Mouse (Mus musculus) MEL (cell line): ENCODE measurements around the gene Iqcd. TPM values are rescaled to one million over a fixed set of nuclear protein-coding genes. Genes with fewer than 3 reads are reported as not detected.

Source experiments
- DNase-seq: peaks from one replicate; pipeline ENCODE4 v3.0.0; 2011; ENCODE audit warnings: low read depth, low spot score
- H3K27ac ChIP-seq: 2 replicates; pipeline ENCODE4 v1.5.1; 2012; ENCODE audit warnings: low read depth, mild to moderate bottlenecking, control low read depth, low read length, moderate library complexity; ENCODE audit not compliant: control insufficient read depth
- H3K27me3 ChIP-seq, 2 experiments: fragments of 150-350 bp in 1 of 2; sonication (generic) in 1 of 2; 2 replicates each; pipeline ENCODE4 v1.6.1; 2012; ENCODE audit warnings: low read length in 2 of 2, mild to moderate bottlenecking in 2 of 2, improper control_type of control experiment in 1 of 2, moderate library complexity in 1 of 2; ENCODE audit not compliant: insufficient read depth in 2 of 2, control insufficient read depth in 1 of 2
- H3K36me3 ChIP-seq, 2 experiments: 2 replicates each; pipeline ENCODE4 v1.6.1; 2012 to 2014; ENCODE audit warnings: low read length in 2 of 2, improper control_type of control experiment in 1 of 2, inconsistent platforms in 1 of 2, mild to moderate bottlenecking in 1 of 2; ENCODE audit not compliant: insufficient read depth in 2 of 2, control insufficient read depth in 1 of 2
- H3K4me1 ChIP-seq, 2 experiments: fragments of 150-350 bp in 1 of 2; sonication (generic) in 1 of 2; 2 replicates each; pipeline ENCODE4 v1.6.1; 2012; ENCODE audit warnings: low read length in 2 of 2, improper control_type of control experiment in 1 of 2, mild to moderate bottlenecking in 1 of 2; ENCODE audit not compliant: insufficient read depth in 2 of 2, control insufficient read depth in 1 of 2
- H3K4me3 ChIP-seq, 2 experiments: fragments of 150-350 bp in 1 of 2; sonication (generic) in 1 of 2; 2 replicates each; pipeline ENCODE4 v1.5.1; 2012; ENCODE audit warnings: low read depth in 2 of 2, low read length in 2 of 2, mild to moderate bottlenecking in 2 of 2, moderate library complexity in 2 of 2, control low read depth in 1 of 2, improper control_type of control experiment in 1 of 2; ENCODE audit not compliant: control insufficient read depth in 1 of 2, insufficient read depth in 1 of 2
- H3K79me2 ChIP-seq: 2 replicates; pipeline ENCODE4 v1.6.1; 2012; ENCODE audit warnings: mild to moderate bottlenecking, low read length, moderate library complexity; ENCODE audit not compliant: control insufficient read depth, poor library complexity, insufficient read depth
- H3K9ac ChIP-seq: 2 replicates; pipeline ENCODE4 v1.6.1; 2012; ENCODE audit warnings: low read depth, mild to moderate bottlenecking, control low read depth, low read length, moderate library complexity; ENCODE audit not compliant: control insufficient read depth, poor library complexity, severe bottlenecking
- H3K9me3 ChIP-seq: fragments of 150-350 bp; sonication (generic); replicated peaks from 2 replicates; pipeline ENCODE4 v1.6.1; 2012; ENCODE audit warnings: mild to moderate bottlenecking, low read length, improper control_type of control experiment, moderate library complexity; ENCODE audit not compliant: insufficient read depth
- BHLHE40 ChIP-seq: IDR thresholded peaks from 2 replicates; pipeline ENCODE4 v1.6.1; 2012; ENCODE audit warnings: low read depth, mild to moderate bottlenecking, inconsistent platforms, low read length, improper control_type of control experiment, borderline replicate concordance
- CHD2 ChIP-seq: IDR thresholded peaks from 2 replicates; pipeline ENCODE4 v1.6.1; 2011; ENCODE audit warnings: low read length, improper control_type of control experiment
- ELF1 ChIP-seq: IDR thresholded peaks from 2 replicates; pipeline ENCODE4 v1.6.1; 2014; ENCODE audit warnings: low read depth, mild to moderate bottlenecking, inconsistent platforms, low read length, improper control_type of control experiment, moderate library complexity
- EP300 ChIP-seq, 2 experiments: IDR thresholded peaks; 2 replicates each; pipeline ENCODE4 v1.6.1; 2011; ENCODE audit warnings: improper control_type of control experiment in 2 of 2, low read length in 2 of 2, low read depth in 1 of 2, mild to moderate bottlenecking in 1 of 2
- ETS1 ChIP-seq: IDR thresholded peaks from 2 replicates; pipeline ENCODE4 v1.6.1; 2012; ENCODE audit warnings: low read depth, mild to moderate bottlenecking, inconsistent platforms, low read length, improper control_type of control experiment, moderate library complexity
- GATA1 ChIP-seq: IDR thresholded peaks from 2 replicates; pipeline ENCODE4 v1.6.1; 2011; ENCODE audit warnings: low read depth, low read length, improper control_type of control experiment
- HCFC1 ChIP-seq: IDR thresholded peaks from 2 replicates; pipeline ENCODE4 v1.6.1; 2012; ENCODE audit warnings: low read depth, mild to moderate bottlenecking, inconsistent platforms, low read length, improper control_type of control experiment, moderate library complexity
- KAT2A ChIP-seq: conservative IDR thresholded peaks from 2 replicates; pipeline ENCODE4 v1.6.1; 2012; ENCODE audit warnings: low read depth, low read length, improper control_type of control experiment, inconsistent platforms
- MAFK ChIP-seq: IDR thresholded peaks from 2 replicates; pipeline ENCODE4 v1.6.1; 2011; ENCODE audit warnings: low read depth, mild to moderate bottlenecking, low read length, improper control_type of control experiment, borderline replicate concordance
- MAZ ChIP-seq: IDR thresholded peaks from 2 replicates; pipeline ENCODE4 v1.6.1; 2012; ENCODE audit warnings: low read depth, mild to moderate bottlenecking, inconsistent platforms, low read length, improper control_type of control experiment
- MEF2A ChIP-seq: IDR thresholded peaks from 2 replicates; pipeline ENCODE4 v1.6.1; 2014; ENCODE audit warnings: low read depth, mild to moderate bottlenecking, inconsistent platforms, low read length, improper control_type of control experiment; ENCODE audit not compliant: poor library complexity, insufficient replicate concordance, severe bottlenecking; ENCODE audit errors: extremely low read depth
- MYB ChIP-seq: IDR thresholded peaks from 2 replicates; pipeline ENCODE4 v1.6.1; 2011; ENCODE audit warnings: mild to moderate bottlenecking, low read depth, low read length, improper control_type of control experiment
- MYC ChIP-seq: IDR thresholded peaks from 2 replicates; pipeline ENCODE4 v1.6.1; 2011; ENCODE audit warnings: low read depth, mild to moderate bottlenecking, low read length, improper control_type of control experiment, moderate library complexity
- NRF1 ChIP-seq: IDR thresholded peaks from 2 replicates; pipeline ENCODE4 v1.6.1; 2014; ENCODE audit warnings: low read depth, mild to moderate bottlenecking, inconsistent platforms, low read length, improper control_type of control experiment, moderate library complexity; ENCODE audit not compliant: poor library complexity, insufficient read depth, severe bottlenecking
- POLR2A ChIP-seq, 2 experiments: IDR thresholded peaks; 2 replicates each; pipeline ENCODE4 v1.6.1; 2011 to 2012; ENCODE audit warnings: low read length in 2 of 2, mild to moderate bottlenecking in 2 of 2, control low read depth in 1 of 2, improper control_type of control experiment in 1 of 2, low read depth in 1 of 2, moderate library complexity in 1 of 2; ENCODE audit not compliant: control insufficient read depth in 1 of 2, insufficient read depth in 1 of 2, poor library complexity in 1 of 2
- POLR2AphosphoS2 ChIP-seq: IDR thresholded peaks from 2 replicates; pipeline ENCODE4 v1.6.1; 2011; ENCODE audit warnings: low read length, improper control_type of control experiment
- RCOR1 ChIP-seq: IDR thresholded peaks from 2 replicates; pipeline ENCODE4 v1.6.1; 2012; ENCODE audit warnings: low read depth, mild to moderate bottlenecking, inconsistent platforms, low read length, improper control_type of control experiment
- SIN3A ChIP-seq: IDR thresholded peaks from 2 replicates; pipeline ENCODE4 v1.6.1; 2012; ENCODE audit warnings: low read length, improper control_type of control experiment, inconsistent platforms
- TAL1 ChIP-seq: IDR thresholded peaks from 2 replicates; pipeline ENCODE4 v1.6.1; 2012; ENCODE audit warnings: mild to moderate bottlenecking, inconsistent platforms, low read length, moderate library complexity, mixed read lengths
- UBTF ChIP-seq: IDR thresholded peaks from 2 replicates; pipeline ENCODE4 v1.6.1; 2012; ENCODE audit warnings: low read depth, mild to moderate bottlenecking, inconsistent platforms, low read length, improper control_type of control experiment, moderate library complexity, borderline replicate concordance; ENCODE audit not compliant: insufficient read depth
- USF1 ChIP-seq: IDR thresholded peaks from 2 replicates; pipeline ENCODE4 v1.6.1; 2014; ENCODE audit warnings: low read depth, mild to moderate bottlenecking, inconsistent platforms, low read length, improper control_type of control experiment, moderate library complexity
- ZC3H11A ChIP-seq: IDR thresholded peaks from 2 replicates; pipeline ENCODE4 v1.6.1; 2012; ENCODE audit warnings: low read depth, mild to moderate bottlenecking, inconsistent platforms, low read length, improper control_type of control experiment
- ZKSCAN1 ChIP-seq: IDR thresholded peaks from 2 replicates; pipeline ENCODE4 v1.6.1; 2012; ENCODE audit warnings: low read depth, mild to moderate bottlenecking, inconsistent platforms, low read length, improper control_type of control experiment, moderate library complexity
- polyA plus RNA-seq, 2 experiments: library from polyadenylated mRNA; stranded (reverse) in 1 of 2; unstranded in 1 of 2; fragments of >175 nt in 1 of 2; fragments of >200 nt in 1 of 2; gene quantifications; 2 replicates each; pipeline versions ENCODE4 v1.2.1 to v1.2.4; 2012; ENCODE audit warnings: low replicate concordance in 2 of 2, low read depth in 1 of 2; ENCODE audit not compliant: insufficient read length in 2 of 2, insufficient read depth in 1 of 2, missing spikeins in 1 of 2
- total RNA-seq: library from RNA; depleted of rRNA; stranded (reverse); fragments of 300-350 nt; gene quantifications from 2 replicates; pipeline ENCODE4 v1.2.3, GENCODE M21; 2012

The Iqcd gene
- total and polyA plus RNA-seq, 3 experiments = 1.1 to 2.2 TPM; not detected in 1

DNA sequence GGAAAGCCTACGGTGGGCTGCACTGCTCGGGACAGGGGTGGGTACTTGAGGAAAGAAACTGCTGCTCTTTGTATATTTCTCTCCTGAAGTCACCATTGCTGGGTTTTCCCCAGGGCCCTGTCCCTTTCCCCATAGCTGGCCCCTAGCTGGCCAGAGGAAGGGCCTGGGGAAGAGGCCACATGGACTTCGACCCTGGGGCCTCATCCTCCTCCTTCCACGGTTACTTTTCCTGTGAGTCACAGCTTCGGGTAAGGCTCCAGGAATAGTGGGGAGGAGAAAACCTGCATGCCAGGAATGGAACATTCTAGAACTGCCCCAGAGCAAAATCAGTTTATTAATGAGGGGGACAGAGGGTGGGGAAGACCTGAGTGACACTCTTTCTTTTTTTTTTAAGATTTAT, 38.7 kb upstream of the Iqcd start:
- Histone ChIP-seq H3K9me3 (no peaks in the 10 kb centered on the region), H3K79me2 (no peaks in the 10 kb centered on the region), H3K4me3 (no peak overlapping the region), H3K36me3 (no peaks in the 10 kb centered on the region; a peak in 1 of 4 replicates), H3K9ac (no peak overlapping the region), H3K4me1 (no peaks in the 10 kb centered on the region), H3K27me3 (no peaks in the 10 kb centered on the region), H3K27ac (no peak overlapping the region)
- no peak for DNase-seq
- TF ChIP-seq USF1 (no peak), RCOR1 (no peak), ZC3H11A (no peak), MYB (no peak), ELF1 (no peak), ETS1 (no peak), MAFK (no peak), MAZ (no peak), UBTF (no peak), ZKSCAN1 (no peak), TAL1 (no peak), POLR2A (IDR thresholded peaks at IDR 0.05; ENCODE audit: control insufficient read depth in 1 of 2, insufficient read depth in 1 of 2, low read depth in 1 of 2, low read length in 2 of 2, poor library complexity in 1 of 2) (no peak), GATA1 (no peak), MYC (no peak), MEF2A (no peak), BHLHE40 (no peak), CHD2 (no peak), POLR2AphosphoS2 (no peak)

DNA sequence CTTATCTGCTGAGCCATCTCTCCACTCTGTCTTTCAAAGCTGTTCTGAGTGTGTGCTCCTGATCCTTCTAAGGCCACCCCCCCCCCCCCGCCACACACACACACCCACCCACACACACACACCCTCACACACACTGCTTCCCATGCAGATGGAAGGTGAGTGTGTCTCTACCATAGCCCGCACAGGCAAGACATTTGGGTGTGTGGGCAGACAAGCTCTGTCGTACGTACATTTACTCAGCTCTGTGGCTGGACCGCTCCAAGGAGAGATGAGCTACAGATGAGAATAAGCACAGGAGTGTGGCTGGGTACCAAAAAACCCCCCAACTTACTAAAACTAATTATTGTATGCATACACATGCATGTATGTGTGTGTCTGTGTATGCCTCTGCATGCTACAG, 38.1 kb upstream of the Iqcd start:
- TF ChIP-seq POLR2AphosphoS2 (no peak), HCFC1 (no peak), EP300 (IDR thresholded peaks at IDR 0.05; ENCODE audit: low read depth in 1 of 2, low read length in 2 of 2) (no peak), KAT2A (no peak), SIN3A (no peak), RCOR1 (no peak), NRF1 (no peak)
- H3K4me1 ChIP-seq = no peaks in the 10 kb centered on the region
- H3K79me2 ChIP-seq = no peaks in the 10 kb centered on the region
- no peak overlapping the region for H3K4me3 ChIP-seq
- H3K36me3 ChIP-seq = no peaks in the 10 kb centered on the region; a peak in 1 of 4 replicates
- H3K9me3 ChIP-seq = no peaks in the 10 kb centered on the region
- no peaks in the 10 kb centered on the region for H3K27me3 ChIP-seq
- no peak overlapping the region for H3K27ac ChIP-seq
- DNase-seq = no peak
- H3K9ac ChIP-seq = no peak overlapping the region
